Mouse (Mus musculus) gastrocnemius, postnatal 4 days (tissue): Measurements from ENCODE around the gene Aldh4a1. TPM values are rescaled to one million over a fixed set of nuclear protein-coding genes. Genes with fewer than 3 reads are reported as not detected.

Experiments used
- DNase-seq, 2 experiments: peaks; one replicate each; pipeline ENCODE4 v3.0.0; 2021 to 2022; ENCODE audit warnings: low spot score in 2 of 2, mixed read lengths in 2 of 2
- microRNA-seq: library from miRNA; unstranded; fragments of <30 nt; microRNA quantifications from one replicate; pipeline ENCODE4 v1.2.0, GENCODE M21; 2021
- total RNA-seq, 2 experiments: library from RNA; stranded (reverse); gene quantifications; 2 replicates each; pipeline ENCODE4 v1.2.3; 2021

The Aldh4a1 gene
- total RNA-seq, 2 experiments from 2014 or later = 26.0 to 34.7 TPM

GRCm38 (mm10) chr4:139653238-139653637, 30.6 kb downstream of the Aldh4a1 start, which contains the start of gene Tas1r2:
TSS of gene Tas1r2 (plus strand) at chr4:139653538.
- DNase-seq = no peak

- DNase-seq = no peak
Measured at GRCm38 (mm10) chr4:139661897-139662296, 39.2 kb downstream of the Aldh4a1 start.

GRCm38 (mm10) chr4:139667632-139668031, 45.0 kb downstream of the Aldh4a1 start:
- no peak for DNase-seq

GRCm38 (mm10) chr4:139669847-139670246, 47.2 kb downstream of the Aldh4a1 start:
- peak in 1 of 2 experiments; percentile 42 for DNase-seq

- no peak for DNase-seq
Measured at GRCm38 (mm10) chr4:139675696-139676095, 53.0 kb downstream of the Aldh4a1 start.

GRCm38 (mm10) chr4:139683728-139684638, 61.3 kb downstream of the Aldh4a1 start:
- no peak for DNase-seq

GRCm38 (mm10) chr4:139684639-139685017, 62.0 kb downstream of the Aldh4a1 start:
- peak in 1 of 2 experiments; percentile 53 for DNase-seq

GRCm38 (mm10) chr4:139688058-139688457, 65.4 kb downstream of the Aldh4a1 start:
- no peak for DNase-seq

- peak in 1 of 2 experiments; percentile 52 for DNase-seq
Measured at GRCm38 (mm10) chr4:139689627-139690269, 67.1 kb downstream of the Aldh4a1 start.

- DNase-seq = no peak
Measured at GRCm38 (mm10) chr4:139693315-139693714, 70.6 kb downstream of the Aldh4a1 start.

- peak in 1 of 2 experiments; percentile 50 for DNase-seq
Measured at GRCm38 (mm10) chr4:139697755-139698154, 75.1 kb downstream of the Aldh4a1 start.

- DNase-seq = peak in 1 of 2 experiments; percentile 33
Measured at GRCm38 (mm10) chr4:139698602-139699001, 75.9 kb downstream of the Aldh4a1 start.

Small RNA genes lying within 50 kb of the gene (microRNA-seq; reads per million reads assigned to microRNA genes)
- gene Gm25571 (not detected), gene Mir7020 (not detected)

Other genes starting within 250 kb of the Aldh4a1 start
- 10 to 100 TPM; 11.5 to 11.8 TPM for gene Iffo2, start 92.3 kb upstream of the Aldh4a1 start, total RNA-seq
- gene Gm21969, start 19.7 kb upstream of the Aldh4a1 start, total RNA-seq = not detected
- not detected for gene Tas1r2, start 30.7 kb downstream of the Aldh4a1 start, total RNA-seq
- 10 to 100 TPM; 21.6 to 22.3 TPM for gene Pax7, start 210.7 kb downstream of the Aldh4a1 start, total RNA-seq